Mouse (Mus musculus): ENCODE measurements around the gene Pde4b. TPM values are rescaled to one million over a fixed set of nuclear protein-coding genes. Genes with fewer than 3 reads are reported as not detected.

Gene Pde4b
- polyA plus RNA-seq, 1 experiment = 19.0 TPM

GRCm38 (mm10) chr4:102582165-102582749, 494.9 kb downstream of the Pde4b start:
- H3K4me1 ChIP-seq (ENCODE audit: control insufficient read depth, insufficient read depth, low read length) = peaks cover 3% of the 10 kb centered on the region; the same call in 1 of the 2 replicates
- TF ChIP-seq CTCF (IDR thresholded peaks at IDR 0.05; ENCODE audit: borderline replicate concordance, insufficient read depth, low read length) (no peak), POLR2A (IDR thresholded peaks at IDR 0.05; ENCODE audit: low read depth, low read length) (no peak)
- H3K27ac ChIP-seq (ENCODE audit: insufficient read depth, low read length) = no peak overlapping the region
- no peak overlapping the region for H3K4me3 ChIP-seq (ENCODE audit: insufficient read depth, low read length)

- Histone ChIP-seq H3K27ac (ENCODE audit: insufficient read depth, low read length) (no peak overlapping the region), H3K4me3 (ENCODE audit: insufficient read depth, low read length) (no peak overlapping the region), H3K4me1 (ENCODE audit: control insufficient read depth, insufficient read depth, low read length) (peaks cover 3% of the 10 kb centered on the region; the same call in 1 of the 2 replicates)
- TF ChIP-seq CTCF (IDR thresholded peaks at IDR 0.05; ENCODE audit: borderline replicate concordance, insufficient read depth, low read length) (no peak), POLR2A (IDR thresholded peaks at IDR 0.05; ENCODE audit: low read depth, low read length) (no peak)
Measured at GRCm38 (mm10) chr4:102582963-102583362, 495.6 kb downstream of the Pde4b start.

GRCm38 (mm10) chr4:102583469-102583868, 496.1 kb downstream of the Pde4b start:
- Histone ChIP-seq H3K4me3 (ENCODE audit: insufficient read depth, low read length) (no peak overlapping the region), H3K27ac (ENCODE audit: insufficient read depth, low read length) (no peak overlapping the region), H3K4me1 (ENCODE audit: control insufficient read depth, insufficient read depth, low read length) (peaks cover 4% of the 10 kb centered on the region)
- TF ChIP-seq CTCF (IDR thresholded peaks at IDR 0.05; ENCODE audit: borderline replicate concordance, insufficient read depth, low read length) = no peak
- TF ChIP-seq POLR2A (IDR thresholded peaks at IDR 0.05; ENCODE audit: low read depth, low read length) = no peak

- Histone ChIP-seq H3K4me3 (ENCODE audit: insufficient read depth, low read length) (no peak overlapping the region), H3K4me1 (ENCODE audit: control insufficient read depth, insufficient read depth, low read length) (peaks cover 8% of the 10 kb centered on the region), H3K27ac (ENCODE audit: insufficient read depth, low read length) (no peak overlapping the region)
- TF ChIP-seq POLR2A (IDR thresholded peaks at IDR 0.05; ENCODE audit: low read depth, low read length) (no peak), CTCF (IDR thresholded peaks at IDR 0.05; ENCODE audit: borderline replicate concordance, insufficient read depth, low read length) (no peak)
Measured at GRCm38 (mm10) chr4:102584601-102585265, 497.4 kb downstream of the Pde4b start.

GRCm38 (mm10) chr4:102585541-102585940, 498.2 kb downstream of the Pde4b start:
- Histone ChIP-seq H3K4me3 (ENCODE audit: insufficient read depth, low read length) (no peak overlapping the region), H3K4me1 (ENCODE audit: control insufficient read depth, insufficient read depth, low read length) (peaks cover 10% of the 10 kb centered on the region), H3K27ac (ENCODE audit: insufficient read depth, low read length) (no peak overlapping the region)
- TF ChIP-seq CTCF (IDR thresholded peaks at IDR 0.05; ENCODE audit: borderline replicate concordance, insufficient read depth, low read length) (no peak), POLR2A (IDR thresholded peaks at IDR 0.05; ENCODE audit: low read depth, low read length) (no peak)

GRCm38 (mm10) chr4:102586787-102587186, 499.4 kb downstream of the Pde4b start:
- H3K27ac ChIP-seq (ENCODE audit: insufficient read depth, low read length) = no peak overlapping the region
- TF ChIP-seq CTCF (IDR thresholded peaks at IDR 0.05; ENCODE audit: borderline replicate concordance, insufficient read depth, low read length) = no peak
- no peak for TF ChIP-seq POLR2A (IDR thresholded peaks at IDR 0.05; ENCODE audit: low read depth, low read length)
- peaks cover 10% of the 10 kb centered on the region for H3K4me1 ChIP-seq (ENCODE audit: control insufficient read depth, insufficient read depth, low read length)
- H3K4me3 ChIP-seq (ENCODE audit: insufficient read depth, low read length) = no peak overlapping the region

GRCm38 (mm10) chr4:102588668-102589455, 501.5 kb downstream of the Pde4b start:
- peak overlapping the region; percentile 23; the same call in 1 of the 2 replicates for H3K4me3 ChIP-seq (ENCODE audit: insufficient read depth, low read length)
- peaks cover 10% of the 10 kb centered on the region for H3K4me1 ChIP-seq (ENCODE audit: control insufficient read depth, insufficient read depth, low read length)
- no peak for TF ChIP-seq POLR2A (IDR thresholded peaks at IDR 0.05; ENCODE audit: low read depth, low read length)
- TF ChIP-seq CTCF (IDR thresholded peaks at IDR 0.05; ENCODE audit: borderline replicate concordance, insufficient read depth, low read length) = no peak
- no peak overlapping the region for H3K27ac ChIP-seq (ENCODE audit: insufficient read depth, low read length)

- H3K27ac ChIP-seq (ENCODE audit: insufficient read depth, low read length) = no peak overlapping the region; the same call in 1 of the 2 replicates
Measured at GRCm38 (mm10) chr4:102589537-102590031, 502.2 kb downstream of the Pde4b start.

GRCm38 (mm10) chr4:102591798-102592197, 504.5 kb downstream of the Pde4b start:
- peaks cover 7% of the 10 kb centered on the region; the same call in 1 of the 2 replicates for H3K4me1 ChIP-seq (ENCODE audit: control insufficient read depth, insufficient read depth, low read length)
- TF ChIP-seq POLR2A (IDR thresholded peaks at IDR 0.05; ENCODE audit: low read depth, low read length) = no peak
- TF ChIP-seq CTCF (IDR thresholded peaks at IDR 0.05; ENCODE audit: borderline replicate concordance, insufficient read depth, low read length) = no peak
- no peak overlapping the region for H3K4me3 ChIP-seq (ENCODE audit: insufficient read depth, low read length)
- H3K27ac ChIP-seq (ENCODE audit: insufficient read depth, low read length) = no peak overlapping the region

More at GRCm38 (mm10) chr4:102589537-102590031, 502.2 kb downstream of the Pde4b start:
- Histone ChIP-seq H3K4me3 (ENCODE audit: insufficient read depth, low read length) (no peak overlapping the region; the same call in none of the 2 replicates), H3K4me1 (ENCODE audit: control insufficient read depth, insufficient read depth, low read length) (peaks cover 9% of the 10 kb centered on the region)
- TF ChIP-seq CTCF (IDR thresholded peaks at IDR 0.05; ENCODE audit: borderline replicate concordance, insufficient read depth, low read length) (no peak), POLR2A (IDR thresholded peaks at IDR 0.05; ENCODE audit: low read depth, low read length) (no peak)
